Mouse (Mus musculus) ES-E14 (cell line): ENCODE results near the gene Galnt4.

Experiments used
- CHD2 ChIP-seq: IDR thresholded peaks from 2 replicates; pipeline ENCODE4 v1.6.1; 2014; ENCODE audit warnings: mild to moderate bottlenecking, low read depth, low read length, inconsistent platforms
- MAFK ChIP-seq: IDR thresholded peaks from 2 replicates; pipeline ENCODE4 v1.6.1; 2014; ENCODE audit warnings: mild to moderate bottlenecking, low read depth, low read length, inconsistent platforms; ENCODE audit not compliant: insufficient read depth
- ZC3H11A ChIP-seq: IDR thresholded peaks from 2 replicates; pipeline ENCODE4 v1.6.1; 2012; ENCODE audit warnings: low read depth, mild to moderate bottlenecking, inconsistent platforms, low read length, borderline replicate concordance
- ZNF384 ChIP-seq: IDR thresholded peaks from 2 replicates; pipeline ENCODE4 v1.6.1; 2012; ENCODE audit warnings: low read depth, low read length, inconsistent platforms

- no peak for TF ChIP-seq ZNF384
- no peak for TF ChIP-seq ZC3H11A
- no peak for TF ChIP-seq MAFK
- no peak for TF ChIP-seq CHD2
Observed at GRCm38 (mm10) chr10:99061418-99061817, 46.5 kb upstream of the Galnt4 start.
